Mouse (Mus musculus) heart, embryonic 12.5 days (tissue): ENCODE measurements around the gene Stk40. TPM values are rescaled to one million over a fixed set of nuclear protein-coding genes. Genes with fewer than 3 reads are reported as not detected.
A peak's percentile ranks its signal among the peaks of the same experiment; 100 is the strongest.

Source experiments
- ATAC-seq: fragments of 200-750 bp; cut with Nextera tagmentation; 2 replicates; pipeline ENCODE4 v1.8.0; 2017; ENCODE audit warnings: moderate TSS enrichment, moderate library complexity; ENCODE audit not compliant: insufficient number of reproducible peaks, low FRiP score
- H3K27ac ChIP-seq: fragments of 300-500 bp; sonication (generic); 2 replicates; pipeline ENCODE4 v1.5.1; 2016; ENCODE audit warnings: mild to moderate bottlenecking, moderate library complexity; ENCODE audit not compliant: poor library complexity, severe bottlenecking
- H3K27me3 ChIP-seq: fragments of 300-500 bp; sonication (generic); replicated peaks from 2 replicates; pipeline ENCODE4 v1.6.1; 2016; ENCODE audit warnings: mild to moderate bottlenecking, moderate library complexity
- H3K36me3 ChIP-seq: fragments of 300-500 bp; sonication (generic); 2 replicates; pipeline ENCODE4 v1.6.1; 2016; ENCODE audit warnings: mild to moderate bottlenecking, moderate library complexity
- H3K4me1 ChIP-seq: fragments of 300-500 bp; sonication (generic); replicated peaks from 2 replicates; pipeline ENCODE4 v1.6.1; 2016; ENCODE audit warnings: mild to moderate bottlenecking
- H3K4me2 ChIP-seq: fragments of 300-500 bp; sonication (generic); 2 replicates; pipeline ENCODE4 v1.6.1; 2016; ENCODE audit warnings: mild to moderate bottlenecking, moderate library complexity
- H3K4me3 ChIP-seq: fragments of 300-500 bp; sonication (generic); 2 replicates; pipeline ENCODE4 v1.5.1; 2016; ENCODE audit warnings: mild to moderate bottlenecking
- H3K9ac ChIP-seq: fragments of 300-500 bp; sonication (generic); 2 replicates; pipeline ENCODE4 v1.6.1; 2016; ENCODE audit warnings: mild to moderate bottlenecking, moderate library complexity
- H3K9me3 ChIP-seq: fragments of 300-500 bp; sonication (generic); replicated peaks from 2 replicates; pipeline ENCODE4 v1.6.1; 2016; ENCODE audit warnings: mild to moderate bottlenecking, moderate library complexity
- WGBS: fragments of 180-500 bp; shearing (Covaris S2); methylation state at CpG from one replicate; pipeline ENCODE4 v1.1.7; 2016; 5-methylcytosine and 5-hydroxymethylcytosine counted together
- polyA plus RNA-seq: library from polyadenylated mRNA; unstranded; fragments of >200 nt; fragmentation: Nextera tagmentation; extraction: Ambion mirVana; gene quantifications from 2 replicates; pipeline ENCODE4 v1.2.1, GENCODE M21; 2016

Stk40 gene
- polyA plus RNA-seq, 1 experiment from 2014 or later, result 35.0 TPM

DNA sequence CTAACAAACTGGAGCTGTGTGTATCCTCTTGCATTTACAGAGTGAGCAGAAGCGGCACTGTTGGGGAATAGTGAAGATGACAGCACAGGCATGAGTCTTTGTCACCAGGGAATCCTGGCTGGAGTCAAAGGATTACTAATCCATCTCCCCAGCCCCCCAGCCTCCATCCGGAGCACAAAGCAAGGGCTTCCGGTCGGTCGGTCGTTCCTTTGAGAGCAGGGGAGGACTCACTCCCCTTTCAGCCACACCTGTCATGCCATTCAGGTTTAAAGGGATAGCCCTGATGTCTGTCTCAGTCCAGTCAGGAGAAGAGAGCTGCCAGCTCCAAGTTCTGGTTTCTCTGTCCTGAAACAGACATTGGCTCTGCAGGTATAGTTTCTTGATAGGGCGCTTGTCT lies 7.4 kb downstream of the Stk40 start:
- peak; percentile 7; the same call in 1 of the 2 replicates for ATAC-seq
- Histone ChIP-seq H3K36me3 (no peaks in the 10 kb centered on the region), H3K4me1 (peaks cover 85% of the 10 kb centered on the region), H3K27me3 (no peaks in the 10 kb centered on the region), H3K27ac (peak overlapping the region; percentile 94), H3K9ac (peak overlapping the region; percentile 51), H3K9me3 (no peaks in the 10 kb centered on the region), H3K4me2 (peak overlapping the region; percentile 38), H3K4me3 (peak overlapping the region; percentile 7; the same call in 1 of the 2 replicates)
- 19% methylated on average over 7 of the region's 7 CpGs for WGBS

DNA sequence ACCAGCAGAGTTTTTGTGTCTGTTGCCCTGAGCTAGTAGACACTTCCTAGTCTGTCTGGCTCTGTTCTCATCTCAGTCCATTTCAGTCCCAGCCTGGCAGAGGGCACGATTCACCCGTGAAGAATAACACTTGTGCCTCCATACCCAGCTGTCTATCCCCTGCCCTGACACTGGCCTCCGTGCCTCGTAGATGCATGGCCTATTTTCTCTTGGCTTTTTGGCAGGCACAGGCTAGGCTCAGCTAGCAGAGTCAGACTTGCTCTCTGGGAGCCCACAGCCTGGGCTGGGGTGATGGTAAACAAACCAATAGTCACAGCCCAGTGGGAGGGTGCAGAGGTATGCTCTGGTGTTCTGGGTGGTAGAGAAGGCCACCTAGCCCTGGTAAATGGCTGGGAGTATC lies 9.5 kb downstream of the Stk40 start:
- H3K4me2 ChIP-seq, result no peak overlapping the region
- no peak overlapping the region for H3K4me3 ChIP-seq
- WGBS, result 82% methylated on average over 4 of the region's 4 CpGs
- no peaks in the 10 kb centered on the region for H3K27me3 ChIP-seq
- no peaks in the 10 kb centered on the region for H3K9me3 ChIP-seq
- peaks cover 6% of the 10 kb centered on the region; the same call in 1 of the 2 replicates for H3K36me3 ChIP-seq
- no peak overlapping the region for H3K9ac ChIP-seq
- peaks cover 68% of the 10 kb centered on the region for H3K4me1 ChIP-seq
- ATAC-seq, result no peak
- H3K27ac ChIP-seq, result no peak overlapping the region

DNA sequence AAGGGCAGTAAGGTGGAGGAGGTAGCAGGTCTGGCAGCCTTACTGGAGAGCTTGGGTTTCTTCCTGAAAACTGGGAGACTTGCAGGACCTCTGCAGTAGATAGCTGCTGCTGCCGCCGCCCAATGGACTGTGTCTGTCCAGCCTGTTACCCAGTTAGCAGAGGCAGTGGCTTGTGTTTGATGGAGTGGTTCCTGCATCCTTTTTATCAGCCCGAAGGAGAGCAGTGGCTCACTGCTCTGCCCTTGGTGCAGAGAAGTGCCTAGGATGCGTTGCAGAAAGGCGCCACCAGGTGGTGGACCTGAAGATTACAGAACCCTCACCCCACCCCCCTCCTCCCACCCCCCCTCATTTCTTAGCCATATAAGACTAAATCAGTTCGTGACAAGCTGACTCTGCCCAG lies 10.2 kb downstream of the Stk40 start:
- Histone ChIP-seq H3K36me3 (peaks cover 10% of the 10 kb centered on the region), H3K27me3 (no peaks in the 10 kb centered on the region), H3K9me3 (no peaks in the 10 kb centered on the region), H3K9ac (no peak overlapping the region), H3K27ac (no peak overlapping the region), H3K4me3 (no peak overlapping the region), H3K4me2 (no peak overlapping the region), H3K4me1 (peaks cover 61% of the 10 kb centered on the region)
- WGBS, result 12% methylated on average over 6 of the region's 6 CpGs
- no peak for ATAC-seq

DNA sequence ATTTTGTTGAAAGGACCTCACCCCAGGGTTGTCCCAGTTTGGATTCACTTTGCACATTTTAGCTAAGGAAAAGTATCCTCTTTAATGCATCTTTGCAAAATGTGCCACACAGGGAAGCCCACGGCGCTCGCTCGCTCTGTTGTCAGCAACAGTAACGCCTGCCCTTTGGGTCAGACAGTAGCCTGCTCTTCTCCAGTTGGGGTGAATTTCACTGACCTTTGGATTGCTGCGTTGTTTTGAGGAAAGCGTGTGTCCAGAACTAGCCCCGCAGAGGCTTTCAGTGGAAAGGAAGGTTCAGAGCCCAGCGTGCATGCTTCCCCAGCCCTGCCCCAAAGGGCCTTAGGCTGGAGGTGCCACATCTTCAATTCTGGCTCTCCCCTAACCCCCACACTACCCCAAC lies 11.7 kb downstream of the Stk40 start:
- Histone ChIP-seq H3K4me1 (peaks cover 47% of the 10 kb centered on the region), H3K4me2 (no peak overlapping the region), H3K36me3 (peaks cover 13% of the 10 kb centered on the region), H3K27ac (no peak overlapping the region), H3K9ac (no peak overlapping the region), H3K4me3 (no peak overlapping the region), H3K27me3 (no peaks in the 10 kb centered on the region), H3K9me3 (no peaks in the 10 kb centered on the region)
- 87% methylated on average over 9 of the region's 9 CpGs for WGBS
- no peak for ATAC-seq

DNA sequence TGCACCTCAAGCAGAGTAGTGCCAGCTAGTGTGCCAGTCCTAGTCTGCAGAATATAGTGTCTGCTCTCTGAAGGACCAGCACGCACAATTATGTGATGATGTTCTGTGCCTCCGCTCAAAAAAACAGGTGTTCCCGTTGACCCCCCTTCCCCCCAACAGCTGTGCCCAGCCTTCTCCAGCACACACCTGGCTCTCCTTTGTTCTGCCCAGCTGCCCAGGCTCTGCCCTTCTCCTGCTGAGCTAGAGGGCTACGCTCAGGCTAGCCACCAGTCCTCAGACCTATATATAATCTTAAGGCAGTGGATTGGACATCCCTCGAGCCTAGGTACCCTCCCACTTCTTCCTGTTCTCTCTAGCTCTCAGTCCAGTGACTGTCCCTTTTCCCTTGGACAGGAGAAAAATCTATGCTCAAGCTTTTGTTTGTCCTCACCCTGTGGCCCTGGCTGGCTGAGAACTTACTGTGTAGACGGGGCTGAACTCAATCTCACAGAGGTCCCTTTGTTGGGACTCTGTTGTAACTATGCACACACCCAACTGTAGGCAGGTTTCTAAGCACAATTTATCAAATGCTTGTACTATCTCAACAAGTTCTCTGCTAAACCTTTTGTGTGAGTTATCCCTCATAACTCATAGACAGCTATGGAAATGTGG lies 12.2 kb downstream of the Stk40 start:
- Histone ChIP-seq H3K4me2 (no peak overlapping the region), H3K36me3 (peaks cover 16% of the 10 kb centered on the region), H3K9me3 (no peaks in the 10 kb centered on the region), H3K27ac (no peak overlapping the region), H3K9ac (no peak overlapping the region), H3K4me1 (peaks cover 41% of the 10 kb centered on the region), H3K27me3 (no peaks in the 10 kb centered on the region), H3K4me3 (no peak overlapping the region)
- ATAC-seq, result no peak
- WGBS, result 71% methylated on average over 6 of the region's 6 CpGs

DNA sequence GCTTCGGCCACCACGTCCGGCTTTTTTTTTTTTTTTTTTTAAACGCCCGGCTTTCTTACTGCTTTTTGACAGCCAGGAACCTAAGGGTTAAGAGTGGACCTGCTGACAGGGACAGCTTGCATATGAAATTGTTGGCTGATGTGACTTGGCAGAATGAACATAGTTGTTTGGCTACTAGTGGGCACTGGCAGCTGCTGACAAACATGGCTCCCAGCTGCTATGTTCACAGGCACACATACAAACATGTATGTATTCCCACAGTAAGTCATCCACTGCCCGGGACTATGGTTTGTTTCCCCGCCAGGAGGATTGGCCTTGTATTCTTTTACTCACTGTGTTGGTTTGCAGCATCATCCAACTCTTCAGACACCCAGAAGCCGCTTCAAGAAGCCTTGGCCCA lies 13.4 kb downstream of the Stk40 start:
- Histone ChIP-seq H3K4me3 (no peak overlapping the region), H3K36me3 (peaks cover 25% of the 10 kb centered on the region), H3K9ac (no peak overlapping the region), H3K4me2 (no peak overlapping the region), H3K27ac (no peak overlapping the region), H3K9me3 (0 out of 2 replicates have a peak, but pooled peaks cover 6% of the 10 kb centered on the region), H3K27me3 (no peaks in the 10 kb centered on the region), H3K4me1 (peaks cover 30% of the 10 kb centered on the region)
- ATAC-seq, result no peak
- WGBS, result 80% methylated on average over 8 of the region's 8 CpGs

DNA sequence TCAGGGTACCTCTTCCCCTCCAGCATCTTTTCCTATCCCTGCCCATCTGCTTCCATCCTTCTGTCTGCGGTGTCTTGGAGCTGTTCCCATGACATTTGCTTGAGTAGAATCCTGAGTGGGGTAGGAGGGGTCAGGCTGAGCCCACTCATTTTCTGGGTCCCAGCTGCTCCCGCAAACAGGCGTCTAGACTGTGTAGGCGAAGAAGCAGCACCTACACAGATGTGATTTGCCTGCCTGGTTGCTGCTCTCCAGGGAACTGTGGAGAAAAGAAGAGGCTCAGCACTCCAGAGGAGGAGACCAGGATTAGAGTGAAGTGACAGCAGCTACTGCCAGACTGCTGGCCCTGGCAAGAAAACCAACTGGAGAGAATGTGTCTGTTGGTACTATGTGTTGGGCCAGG lies 14.9 kb downstream of the Stk40 start:
- no peak overlapping the region for H3K27ac ChIP-seq
- H3K4me2 ChIP-seq, result no peak overlapping the region
- peaks cover 25% of the 10 kb centered on the region for H3K4me1 ChIP-seq
- H3K27me3 ChIP-seq, result no peaks in the 10 kb centered on the region
- H3K4me3 ChIP-seq, result no peak overlapping the region
- 0 out of 2 replicates have a peak, but pooled peaks cover 6% of the 10 kb centered on the region for H3K9me3 ChIP-seq
- no peak overlapping the region for H3K9ac ChIP-seq
- H3K36me3 ChIP-seq, result peaks cover 33% of the 10 kb centered on the region
- WGBS, result 94% methylated on average over 4 of the region's 4 CpGs
- no peak for ATAC-seq

DNA sequence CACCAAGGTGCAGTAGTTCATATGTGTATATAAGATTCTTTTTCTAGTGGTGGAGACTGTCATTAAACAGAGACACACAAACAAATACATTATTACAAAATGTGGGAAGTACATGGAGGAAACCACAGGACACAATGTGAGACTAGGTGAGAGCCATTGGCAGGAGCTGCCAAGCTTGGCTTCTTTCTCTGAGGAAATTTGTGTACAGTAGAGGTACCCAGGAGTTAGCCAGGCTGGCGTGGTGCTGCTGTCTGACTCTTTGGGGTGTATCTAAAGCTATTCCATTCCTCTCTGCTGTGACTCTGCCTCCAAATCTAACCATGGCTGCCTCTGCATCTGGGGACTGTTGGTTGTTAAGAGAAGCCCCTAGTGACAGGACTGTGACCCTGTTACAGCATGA lies 15.3 kb downstream of the Stk40 start:
- H3K4me2 ChIP-seq, result no peak overlapping the region
- H3K9me3 ChIP-seq, result 0 out of 2 replicates have a peak, but pooled peaks cover 6% of the 10 kb centered on the region
- H3K36me3 ChIP-seq, result peaks cover 36% of the 10 kb centered on the region
- H3K27me3 ChIP-seq, result no peaks in the 10 kb centered on the region
- no peak overlapping the region for H3K9ac ChIP-seq
- ATAC-seq, result no peak
- peaks cover 23% of the 10 kb centered on the region for H3K4me1 ChIP-seq
- WGBS, result 84% methylated on average over 1 of the region's 1 CpGs
- H3K27ac ChIP-seq, result no peak overlapping the region
- no peak overlapping the region for H3K4me3 ChIP-seq

DNA sequence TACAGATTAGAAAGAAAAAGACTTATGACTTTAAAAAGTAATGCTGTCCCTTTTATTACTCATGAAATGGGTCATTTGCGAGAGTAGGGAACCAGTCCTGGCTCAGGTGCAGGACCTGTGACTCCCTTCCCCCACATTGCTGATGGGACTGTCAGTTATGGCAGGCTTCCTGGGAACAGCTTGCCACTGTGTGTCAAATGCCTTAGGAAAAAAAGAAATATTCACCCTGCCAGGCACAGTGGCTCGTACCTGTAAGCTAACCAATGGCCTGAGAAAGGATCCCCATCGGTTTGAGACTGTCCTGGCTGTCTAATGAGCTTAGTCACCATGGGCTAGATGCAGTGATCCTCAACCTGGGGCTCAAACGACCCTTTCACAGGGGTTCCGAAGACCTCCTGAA lies 16.3 kb downstream of the Stk40 start:
- no peak overlapping the region for H3K27ac ChIP-seq
- H3K4me3 ChIP-seq, result no peak overlapping the region
- H3K4me2 ChIP-seq, result no peak overlapping the region
- 87% methylated on average over 5 of the region's 5 CpGs for WGBS
- no peak overlapping the region for H3K9ac ChIP-seq
- H3K27me3 ChIP-seq, result no peaks in the 10 kb centered on the region
- no peak for ATAC-seq
- peaks cover 46% of the 10 kb centered on the region for H3K36me3 ChIP-seq
- 0 out of 2 replicates have a peak, but pooled peaks cover 6% of the 10 kb centered on the region for H3K9me3 ChIP-seq
- peaks cover 19% of the 10 kb centered on the region for H3K4me1 ChIP-seq

DNA sequence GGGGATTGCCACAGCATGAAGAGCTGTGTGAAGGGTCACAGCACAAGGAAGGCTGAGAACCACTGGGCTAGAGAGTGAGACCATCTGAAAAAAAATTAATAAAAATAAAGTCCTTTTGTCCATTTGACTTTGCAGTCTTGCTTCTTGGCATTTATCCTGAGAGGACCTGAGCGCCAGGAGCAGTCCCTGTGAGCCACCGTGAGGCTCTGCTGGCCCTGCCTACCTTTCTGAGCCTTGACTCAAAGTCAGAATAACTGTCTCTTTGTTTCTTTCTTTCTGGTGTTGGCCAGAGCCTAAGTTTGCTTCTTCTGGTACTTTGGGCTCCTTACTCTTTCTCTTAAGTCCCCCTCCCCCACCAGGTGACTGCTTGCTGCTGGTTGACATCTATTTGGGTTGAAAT lies 16.7 kb downstream of the Stk40 start:
- Histone ChIP-seq H3K4me3 (no peak overlapping the region), H3K36me3 (peaks cover 51% of the 10 kb centered on the region), H3K27me3 (no peaks in the 10 kb centered on the region), H3K9me3 (0 out of 2 replicates have a peak, but pooled peaks cover 6% of the 10 kb centered on the region), H3K4me2 (no peak overlapping the region), H3K4me1 (peaks cover 14% of the 10 kb centered on the region), H3K27ac (no peak overlapping the region), H3K9ac (no peak overlapping the region)
- no peak for ATAC-seq
- WGBS, result 98% methylated on average over 2 of the region's 2 CpGs

DNA sequence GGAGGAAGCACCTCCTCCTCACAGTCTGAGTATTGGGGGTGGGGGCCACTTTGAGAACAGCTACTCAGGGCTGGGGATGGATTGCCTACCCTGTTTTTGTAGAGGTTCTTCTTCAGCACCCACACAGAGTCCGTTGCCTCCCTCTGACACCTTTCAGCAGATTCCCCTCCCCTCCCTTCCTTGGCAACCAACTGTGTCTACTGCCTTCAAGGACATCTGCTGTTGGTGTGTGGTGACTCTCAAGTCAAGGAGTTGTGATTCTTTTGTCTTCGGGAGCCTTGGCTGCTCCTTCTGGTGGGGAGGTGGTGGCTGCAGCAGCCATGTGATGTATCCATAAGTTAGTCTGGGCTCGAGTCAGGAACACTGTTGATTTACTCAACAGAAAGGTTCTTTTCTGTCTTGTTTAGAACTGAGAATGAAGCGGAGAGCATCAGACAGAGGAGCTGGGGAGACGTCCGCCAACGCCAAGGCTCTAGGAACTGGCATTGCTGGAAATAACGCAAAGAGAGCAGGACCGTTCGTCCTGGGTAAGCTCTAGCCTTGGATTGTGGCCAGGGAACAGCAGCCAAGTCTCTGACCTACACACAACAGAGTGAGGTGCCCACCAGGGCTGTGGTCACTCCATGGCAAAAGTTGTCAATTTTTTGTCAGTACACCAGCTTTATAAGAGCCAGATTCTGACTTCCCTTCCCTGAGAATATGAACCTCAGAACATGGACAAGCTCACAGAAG lies 19.7 kb downstream of the Stk40 start:
- no peak overlapping the region for H3K4me3 ChIP-seq
- ATAC-seq, result no peak
- 0 out of 2 replicates have a peak, but pooled peaks cover 6% of the 10 kb centered on the region for H3K9me3 ChIP-seq
- H3K4me2 ChIP-seq, result no peak overlapping the region
- peaks cover 71% of the 10 kb centered on the region for H3K36me3 ChIP-seq
- 75% methylated on average over 10 of the region's 10 CpGs for WGBS
- H3K9ac ChIP-seq, result no peak overlapping the region
- H3K4me1 ChIP-seq, result peaks cover 8% of the 10 kb centered on the region
- H3K27ac ChIP-seq, result no peak overlapping the region
- no peaks in the 10 kb centered on the region for H3K27me3 ChIP-seq
